Comparison of ENCODE assay signal across 16 mouse cellular contexts in genomic region chr16:33675848-33676184, GRCm38 (mm10). TPM values are rescaled to one million over a fixed set of nuclear protein-coding genes. Genes with fewer than 3 reads are reported as not detected.
DNase-seq lines count a peak whose midpoint lies in the region; ATAC-seq and TF ChIP-seq lines count a peak whose summit lies in the region.
"Had no signal": no experiment of that assay in that cellular context is flagged by ENCODE, and none has a peak within 500 bp of the region (broad histone marks: within the 10 kb centered on the region; RNA-seq: fewer than 3 reads in every experiment).

No protein-coding gene starts in this region.

- WGBS in heart, embryonic 16.5 days = 42% methylated on average over 3 of the region's 3 CpGs
- 71% methylated on average over 3 of the region's 3 CpGs for WGBS in kidney, embryonic 16.5 days

- peaks cover 26% of the 10 kb centered on the region for H3K4me1 ChIP-seq in heart, embryonic 16.5 days (ENCODE audit: control insufficient read depth, insufficient read depth, low read length)
- peaks cover 5% of the 10 kb centered on the region; the same call in 1 of the 2 replicates for H3K4me1 ChIP-seq in kidney, embryonic 16.5 days (ENCODE audit: insufficient read depth, low read length)
- peaks cover 6% of the 10 kb centered on the region for H3K4me1 ChIP-seq in testis, adult 2 months (ENCODE audit: control insufficient read depth, insufficient read depth, low read length)
- H3K4me1 ChIP-seq: liver, embryonic 15.5 days had no signal

- H3K27me3 ChIP-seq in heart, embryonic 16.5 days (ENCODE audit: control insufficient read depth, insufficient read depth, low read length) = no peaks in the 10 kb centered on the region
- no peaks in the 10 kb centered on the region for H3K27me3 ChIP-seq in kidney, embryonic 16.5 days (ENCODE audit: insufficient read depth, low read length)
- H3K27me3 ChIP-seq in testis, adult 2 months (ENCODE audit: control insufficient read depth, insufficient read depth, low read length) = no peaks in the 10 kb centered on the region
- H3K27me3 ChIP-seq: forebrain, embryonic 15.5 days; limb, embryonic 13.5 days; liver, embryonic 15.5 days had no signal

- H3K4me2 ChIP-seq in heart, embryonic 16.5 days (ENCODE audit: low read depth, low read length) = no peak overlapping the region
- H3K4me2 ChIP-seq in kidney, embryonic 16.5 days (replicated peaks; ENCODE audit: low read depth, low read length) = no peak overlapping the region
- H3K4me2 ChIP-seq: forebrain, embryonic 15.5 days; limb, embryonic 13.5 days; liver, embryonic 15.5 days had no signal

- no peak for DNase-seq in heart, postnatal 4 days
- DNase-seq in kidney, postnatal 14 days = peak; percentile 68
- DNase-seq in testis, postnatal 14 days (ENCODE audit: low spot score) = no peak
- DNase-seq in frontal cortex, adult 2 months (ENCODE audit: extremely low spot score in 1 of 2, low spot score in 1 of 2) = no peak
- DNase-seq: adrenal gland, postnatal 25 days; midbrain, embryonic 14.5 days; thymus, adult 18-20 months had no signal

- no peak for TF ChIP-seq CTCF in testis, adult 2 months (IDR thresholded peaks at IDR 0.05; ENCODE audit: control insufficient read depth, insufficient read depth, insufficient replicate concordance, low read depth, low read length)

- no peak for ATAC-seq in heart, embryonic 16.5 days (replicated peaks; ENCODE audit: extremely low read depth, insufficient read depth, low FRiP score)
- no peak for ATAC-seq in kidney, embryonic 16.5 days (ENCODE audit: low FRiP score, low TSS enrichment)
- ATAC-seq: forebrain, embryonic 15.5 days; hindbrain, postnatal 0 days had no signal

- no peak for TF ChIP-seq POLR2A in testis, adult 2 months (IDR thresholded peaks at IDR 0.05; ENCODE audit: control insufficient read depth, low read depth, low read length)

- no peak overlapping the region for H3K4me3 ChIP-seq in heart, embryonic 16.5 days (ENCODE audit: low read length)
- no peak overlapping the region for H3K4me3 ChIP-seq in kidney, embryonic 16.5 days (ENCODE audit: low read length)
- no peak overlapping the region for H3K4me3 ChIP-seq in testis, adult 2 months (ENCODE audit: control insufficient read depth, low read depth, low read length)
- H3K4me3 ChIP-seq: erythroblast, embryonic 14.5 days; forebrain, embryonic 15.5 days; limb, embryonic 13.5 days; liver, embryonic 15.5 days; myocyte had no signal

- no peaks in the 10 kb centered on the region for H3K9me3 ChIP-seq in heart, embryonic 16.5 days (replicated peaks; ENCODE audit: control insufficient read depth, low read length)
- H3K9me3 ChIP-seq in kidney, embryonic 16.5 days (ENCODE audit: low read length) = no peaks in the 10 kb centered on the region
- H3K9me3 ChIP-seq: forebrain, embryonic 15.5 days; limb, embryonic 13.5 days; liver, embryonic 15.5 days had no signal

- no peak overlapping the region for H3K9ac ChIP-seq in heart, embryonic 16.5 days (ENCODE audit: low read length)
- no peak overlapping the region for H3K9ac ChIP-seq in kidney, embryonic 16.5 days (replicated peaks; ENCODE audit: low read length)
- H3K9ac ChIP-seq: forebrain, embryonic 15.5 days; limb, embryonic 13.5 days; liver, embryonic 15.5 days had no signal

- H3K36me3 ChIP-seq in heart, embryonic 16.5 days (ENCODE audit: control insufficient read depth, insufficient read depth) = no peaks in the 10 kb centered on the region
- no peaks in the 10 kb centered on the region for H3K36me3 ChIP-seq in kidney, embryonic 16.5 days (ENCODE audit: insufficient read depth, low read length)
- no peaks in the 10 kb centered on the region for H3K36me3 ChIP-seq in testis, adult 2 months (ENCODE audit: control insufficient read depth, insufficient read depth, low read length)
- H3K36me3 ChIP-seq: forebrain, embryonic 15.5 days; limb, embryonic 13.5 days; liver, embryonic 15.5 days had no signal

- H3K27ac ChIP-seq in heart, embryonic 16.5 days (ENCODE audit: low read length) = peak overlapping the region; percentile 51
- H3K27ac ChIP-seq in kidney, embryonic 16.5 days (ENCODE audit: low read length) = no peak overlapping the region
- H3K27ac ChIP-seq in testis, adult 2 months (ENCODE audit: control insufficient read depth, insufficient read depth, low read depth, low read length) = peak overlapping the region; percentile 64
- H3K27ac ChIP-seq: forebrain, embryonic 15.5 days; hindbrain, postnatal 0 days; limb, embryonic 13.5 days; liver, embryonic 15.5 days had no signal

RNA-seq across cellular contexts. Expression of gene Heg1, which starts 8.4 kb away (rescaled TPM):
- 34.0 and 35.1 TPM in 2 replicates for polyA plus RNA-seq in heart, embryonic 16.5 days (2015; fragmentation: Nextera tagmentation; extraction: Ambion mirVana)
- 100 to 1,000 TPM; 226 to 240 TPM for total RNA-seq in heart, postnatal 4 days (2021)
- 14.3 and 17.3 TPM in 2 replicates for polyA plus RNA-seq in kidney, embryonic 16.5 days (2015; fragmentation: Nextera tagmentation; extraction: Ambion mirVana)
- polyA plus RNA-seq in testis, adult 2 months (2012; rRNA removed) = 11.9 and 12.9 TPM in 2 replicates
- polyA plus RNA-seq in frontal cortex, adult 2 months (2012; rRNA removed) = 16.0 and 16.1 TPM in 2 replicates
